Mouse (Mus musculus): ENCODE results near the gene Msn. TPM values are rescaled to one million over a fixed set of nuclear protein-coding genes. Genes with fewer than 3 reads are reported as not detected.
"Not testable (repeated sequence)": the region's sequence is repeated elsewhere in the genome, so short reads cannot be mapped to it uniquely, and the experiment has no call there.

The Msn gene
- polyA plus RNA-seq, 1 experiment from 2014 or later, result 39.5 TPM

DNA sequence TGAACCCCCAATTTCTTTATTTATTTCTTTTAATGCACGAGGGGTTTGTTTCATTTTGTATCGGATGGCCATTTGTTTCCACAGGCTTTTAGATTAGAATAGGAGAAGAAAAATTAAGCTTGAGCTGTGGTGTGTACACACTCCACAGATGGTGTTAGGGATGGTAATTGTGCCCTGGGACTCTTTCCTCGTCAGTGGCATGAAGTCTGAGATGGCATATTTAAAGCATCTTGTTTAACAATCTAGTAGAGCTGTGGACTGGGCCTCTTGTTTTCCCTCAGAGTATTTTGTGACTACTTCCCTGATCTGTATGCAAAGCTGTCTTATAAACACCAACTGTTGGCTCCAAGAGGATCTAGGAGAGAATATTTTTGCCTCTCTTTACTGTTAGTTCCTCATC is 57.5 kb downstream of the Msn start:
- H3K27ac ChIP-seq (replicated peaks), result no peak overlapping the region
- H3K4me3 ChIP-seq (replicated peaks), result no peak overlapping the region
- whole genome bisulfite sequencing, result 82% methylated on average over 3 of the region's 3 CpGs
- no peaks in the 10 kb centered on the region for H3K27me3 ChIP-seq (replicated peaks)
- no peak overlapping the region for H3K9ac ChIP-seq (replicated peaks)
- no peaks in the 10 kb centered on the region for H3K36me3 ChIP-seq
- no peaks in the 10 kb centered on the region for H3K4me1 ChIP-seq
- no peak for ATAC-seq (ENCODE audit: low FRiP score)
- no peak overlapping the region for H3K4me2 ChIP-seq
- no peaks in the 10 kb centered on the region for H3K9me3 ChIP-seq (replicated peaks)

GRCm38 (mm10) chrX:96157936-96158335 is 62.1 kb downstream of the Msn start:
- Histone ChIP-seq H3K9me3 (replicated peaks) (no peaks in the 10 kb centered on the region), H3K27me3 (replicated peaks) (no peaks in the 10 kb centered on the region), H3K36me3 (no peaks in the 10 kb centered on the region), H3K27ac (replicated peaks) (no peak overlapping the region), H3K4me1 (no peaks in the 10 kb centered on the region), H3K4me2 (no peak overlapping the region), H3K4me3 (replicated peaks) (no peak overlapping the region), H3K9ac (replicated peaks) (no peak overlapping the region)
- no peak for ATAC-seq (ENCODE audit: low FRiP score)
- 93% methylated on average over 3 of the region's 3 CpGs for WGBS

- no peaks in the 10 kb centered on the region for H3K4me1 ChIP-seq
- no peak overlapping the region for H3K9ac ChIP-seq (replicated peaks)
- WGBS, result 82% methylated on average over 2 of the region's 2 CpGs
- no peaks in the 10 kb centered on the region for H3K36me3 ChIP-seq
- H3K27me3 ChIP-seq (replicated peaks), result no peaks in the 10 kb centered on the region
- no peak for ATAC-seq (ENCODE audit: low FRiP score)
- no peak overlapping the region for H3K4me2 ChIP-seq
- H3K9me3 ChIP-seq (replicated peaks), result no peaks in the 10 kb centered on the region
- no peak overlapping the region for H3K27ac ChIP-seq (replicated peaks)
- no peak overlapping the region for H3K4me3 ChIP-seq (replicated peaks)
Observed at GRCm38 (mm10) chrX:96162571-96162970, 66.7 kb downstream of the Msn start.

DNA sequence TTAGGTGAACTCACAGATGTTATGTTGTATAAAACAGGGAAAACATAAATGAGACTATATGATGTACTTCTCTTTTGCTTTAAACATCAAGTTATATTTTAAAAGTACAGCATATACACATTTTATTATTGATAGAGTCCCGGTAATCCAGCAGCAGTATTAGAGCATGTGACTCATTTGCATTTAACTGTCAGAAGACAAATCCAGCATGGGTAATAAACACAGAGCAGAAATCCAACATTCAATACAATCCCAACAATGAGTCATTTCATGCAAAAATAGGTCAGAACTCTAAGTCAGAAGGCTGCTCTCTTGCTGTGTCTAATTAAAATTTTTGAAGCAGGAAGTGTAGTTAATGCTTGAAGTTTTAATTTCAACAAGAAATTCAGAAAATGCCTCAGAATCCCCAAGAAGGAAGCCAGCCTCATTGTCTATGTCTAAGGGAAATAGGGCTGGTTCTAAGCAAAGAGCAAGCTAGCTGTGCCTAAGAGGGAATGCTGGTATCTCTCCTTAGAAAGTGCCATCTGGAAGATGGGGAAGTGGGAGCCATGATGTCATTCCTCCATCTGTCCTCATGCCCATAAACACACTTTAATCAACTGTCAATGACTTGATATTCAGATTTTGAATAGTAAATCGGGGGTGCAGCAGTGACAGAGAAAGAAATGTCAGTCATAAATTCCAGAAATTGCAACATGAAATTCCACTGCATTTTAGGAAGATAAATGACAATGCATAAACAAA is 76.0 kb downstream of the Msn start:
- no peaks in the 10 kb centered on the region for H3K27me3 ChIP-seq (replicated peaks)
- H3K4me1 ChIP-seq, result no peaks in the 10 kb centered on the region
- no peak; the same call in 1 of the 2 replicates for ATAC-seq (ENCODE audit: low FRiP score)
- H3K4me2 ChIP-seq, result no peak overlapping the region
- no peaks in the 10 kb centered on the region for H3K9me3 ChIP-seq (replicated peaks)
- no peak overlapping the region for H3K4me3 ChIP-seq (replicated peaks)
- H3K9ac ChIP-seq (replicated peaks), result no peak overlapping the region
- H3K36me3 ChIP-seq, result no peaks in the 10 kb centered on the region
- no peak overlapping the region for H3K27ac ChIP-seq (replicated peaks)
- 67% methylated on average over 2 of the region's 2 CpGs for WGBS

GRCm38 (mm10) chrX:96178437-96178836 is 82.6 kb downstream of the Msn start:
- H3K9ac ChIP-seq (replicated peaks), result no peak overlapping the region
- no peaks in the 10 kb centered on the region for H3K27me3 ChIP-seq (replicated peaks)
- 13% methylated on average over 1 of the region's 1 CpGs for WGBS
- no peaks in the 10 kb centered on the region for H3K36me3 ChIP-seq
- no peak overlapping the region for H3K4me2 ChIP-seq
- H3K4me3 ChIP-seq (replicated peaks), result no peak overlapping the region
- no peak for ATAC-seq (ENCODE audit: low FRiP score)
- no peaks in the 10 kb centered on the region for H3K4me1 ChIP-seq
- H3K9me3 ChIP-seq (replicated peaks), result no peaks in the 10 kb centered on the region
- no peak overlapping the region for H3K27ac ChIP-seq (replicated peaks)

GRCm38 (mm10) chrX:96184100-96184732 is 88.4 kb downstream of the Msn start:
- Histone ChIP-seq H3K4me3 (replicated peaks) (no peak overlapping the region), H3K27ac (replicated peaks) (no peak overlapping the region), H3K36me3 (no peaks in the 10 kb centered on the region), H3K27me3 (replicated peaks) (no peaks in the 10 kb centered on the region), H3K4me2 (no peak overlapping the region), H3K9ac (replicated peaks) (no peak overlapping the region), H3K4me1 (no peaks in the 10 kb centered on the region), H3K9me3 (replicated peaks) (no peaks in the 10 kb centered on the region)
- WGBS, result 57% methylated on average over 5 of the region's 5 CpGs
- no peak for ATAC-seq (ENCODE audit: low FRiP score)

DNA sequence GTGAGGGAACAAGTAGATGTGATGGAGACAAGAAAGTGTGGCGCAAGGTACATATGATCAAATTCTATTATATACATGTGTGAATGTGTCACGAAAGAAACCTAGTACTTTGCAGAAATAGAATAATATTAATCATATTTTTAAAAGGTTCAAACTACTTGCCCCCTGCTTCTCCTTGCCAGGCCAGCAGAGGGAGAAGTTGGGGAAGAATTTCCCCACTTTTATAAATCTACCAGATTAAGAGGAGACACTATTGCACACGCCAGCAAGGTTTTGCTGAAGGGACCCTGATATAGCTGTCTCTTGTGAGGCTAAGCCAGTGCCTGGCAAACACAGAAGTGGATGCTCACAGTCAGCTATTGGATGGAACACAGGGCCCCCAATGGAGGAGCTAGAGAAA is 109.3 kb downstream of the Msn start:
- not testable (repeated sequence) for H3K4me2 ChIP-seq; H3K9ac ChIP-seq (replicated peaks); H3K9me3 ChIP-seq (replicated peaks); H3K4me1 ChIP-seq; H3K36me3 ChIP-seq; H3K27me3 ChIP-seq (replicated peaks); H3K4me3 ChIP-seq (replicated peaks); H3K27ac ChIP-seq (replicated peaks); ATAC-seq (ENCODE audit: low FRiP score)
- WGBS, result 94% methylated on average over 3 of the region's 3 CpGs

DNA sequence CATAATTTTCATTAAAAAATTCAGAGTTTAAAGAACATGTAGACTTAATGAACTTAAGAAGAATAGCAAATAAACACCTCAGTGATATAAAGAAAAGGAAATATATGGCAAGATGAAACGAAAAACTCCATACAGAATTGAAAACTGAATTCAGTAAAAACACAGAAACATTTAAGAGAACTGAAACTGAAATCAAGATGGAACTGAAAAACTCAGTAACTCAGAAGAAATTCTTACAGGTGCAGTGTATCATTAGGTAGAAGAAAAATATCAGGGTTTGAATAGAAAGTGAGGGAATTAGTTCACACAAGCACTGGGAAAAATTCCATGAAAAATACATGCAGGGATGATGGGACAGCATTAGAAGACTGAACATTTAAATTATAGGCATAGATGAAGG is 111.0 kb downstream of the Msn start:
- 53% methylated on average over 1 of the region's 1 CpGs for WGBS
- Histone ChIP-seq H3K4me3 (replicated peaks) (no peak overlapping the region), H3K36me3 (no peaks in the 10 kb centered on the region), H3K9ac (replicated peaks) (no peak overlapping the region), H3K9me3 (replicated peaks) (no peaks in the 10 kb centered on the region), H3K4me1 (no peaks in the 10 kb centered on the region), H3K27ac (replicated peaks) (no peak overlapping the region), H3K27me3 (replicated peaks) (no peaks in the 10 kb centered on the region), H3K4me2 (no peak overlapping the region)
- ATAC-seq (ENCODE audit: low FRiP score), result no peak

DNA sequence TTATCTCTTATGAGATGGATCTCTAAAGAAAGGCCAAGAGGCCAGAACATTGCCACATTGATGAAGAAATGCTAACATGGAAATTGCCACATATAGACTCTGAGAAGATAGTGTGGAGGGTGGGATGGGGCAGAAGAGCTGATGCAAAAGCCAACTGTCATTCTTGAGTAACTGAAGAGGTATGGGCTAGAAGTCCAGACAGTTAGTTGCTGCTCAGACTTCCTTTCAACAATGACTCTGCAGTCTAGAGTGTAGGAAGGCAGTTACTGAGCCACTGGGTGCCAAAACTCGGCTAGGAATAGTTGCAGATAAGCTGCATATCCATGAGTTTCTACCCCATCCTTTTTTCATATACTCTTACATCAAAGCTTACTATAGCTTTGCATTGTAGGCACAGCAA is 122.2 kb downstream of the Msn start:
- H3K36me3 ChIP-seq, result no peaks in the 10 kb centered on the region
- H3K27me3 ChIP-seq (replicated peaks), result no peaks in the 10 kb centered on the region
- WGBS, result 53% methylated on average over 1 of the region's 1 CpGs
- H3K4me3 ChIP-seq (replicated peaks), result no peak overlapping the region
- H3K9ac ChIP-seq (replicated peaks), result no peak overlapping the region
- no peak for ATAC-seq (ENCODE audit: low FRiP score)
- no peaks in the 10 kb centered on the region for H3K4me1 ChIP-seq
- H3K27ac ChIP-seq (replicated peaks), result no peak overlapping the region
- H3K4me2 ChIP-seq, result no peak overlapping the region
- no peaks in the 10 kb centered on the region for H3K9me3 ChIP-seq (replicated peaks)

Other genes with a start within 250 kb of the Msn start
- 108 and 120 TPM in 2 replicates for gene Las1l, start 139.1 kb upstream of the Msn start, polyA plus RNA-seq (2015; fragmentation: Nextera tagmentation; extraction: Ambion mirVana)
- gene Vsig4, start 197.4 kb downstream of the Msn start, polyA plus RNA-seq (2015; fragmentation: Nextera tagmentation; extraction: Ambion mirVana), result not detected in 2 replicates

Measured in neural tube, embryonic 15.5 days (tissue).